Mouse (Mus musculus) liver, embryonic 11.5 days (tissue): ENCODE data around the gene Esrrg. TPM values are rescaled to one million over a fixed set of nuclear protein-coding genes. Genes with fewer than 3 reads are reported as not detected.

Experiments used
- ATAC-seq: fragments of 200-750 bp; cut with Nextera tagmentation; replicated peaks from 2 replicates; pipeline ENCODE4 v1.8.0; 2017; ENCODE audit warnings: moderate number of reproducible peaks, mild to moderate bottlenecking, moderate TSS enrichment, moderate library complexity; ENCODE audit not compliant: low FRiP score
- DNase-seq: peaks from one replicate; pipeline ENCODE4 v3.0.0-alpha.2; 2017; ENCODE audit warnings: low spot score
- H3K27ac ChIP-seq: fragments of 300-500 bp; sonication (generic); 2 replicates; pipeline ENCODE4 v1.5.1; 2014; ENCODE audit warnings: mild to moderate bottlenecking, low read depth, low read length, control low read depth
- H3K27me3 ChIP-seq: fragments of 300-500 bp; sonication (generic); replicated peaks from 2 replicates; pipeline ENCODE4 v1.6.1; 2014; ENCODE audit warnings: low read length, mixed read lengths; ENCODE audit not compliant: control insufficient read depth, insufficient read depth
- H3K36me3 ChIP-seq: fragments of 300-500 bp; sonication (generic); 2 replicates; pipeline ENCODE4 v1.6.1; 2014; ENCODE audit warnings: mild to moderate bottlenecking, low read length, moderate library complexity, mixed read lengths; ENCODE audit not compliant: control insufficient read depth, insufficient read depth
- H3K4me1 ChIP-seq: fragments of 300-500 bp; sonication (generic); replicated peaks from 2 replicates; pipeline ENCODE4 v1.6.1; 2014; ENCODE audit warnings: low read length, mixed read lengths; ENCODE audit not compliant: control insufficient read depth, insufficient read depth
- H3K4me2 ChIP-seq: fragments of 300-500 bp; sonication (generic); 2 replicates; pipeline ENCODE4 v1.6.1; 2014; ENCODE audit warnings: mild to moderate bottlenecking, control low read depth, moderate library complexity
- H3K4me3 ChIP-seq: fragments of 300-500 bp; sonication (generic); 2 replicates; pipeline ENCODE4 v1.5.1; 2014; ENCODE audit warnings: low read depth, low read length, control low read depth
- H3K9ac ChIP-seq: fragments of 300-500 bp; sonication (generic); 2 replicates; pipeline ENCODE4 v1.6.1; 2014; ENCODE audit warnings: low read depth, low read length, control low read depth
- H3K9me3 ChIP-seq: fragments of 300-500 bp; sonication (generic); 2 replicates; pipeline ENCODE4 v1.6.1; 2016; ENCODE audit warnings: low read length, inconsistent platforms, mixed read lengths; ENCODE audit not compliant: control insufficient read depth
- WGBS: fragments of 180-500 bp; shearing (Covaris S2); extraction: QIAGEN DNeasy Blood & Tissue Kit; methylation state at CpG from one replicate; pipeline ENCODE4 v1.1.7; 2014; 5-methylcytosine and 5-hydroxymethylcytosine counted together
- polyA plus RNA-seq: library from polyadenylated mRNA; unstranded; fragments of >200 nt; fragmentation: Nextera tagmentation; extraction: Ambion mirVana; gene quantifications from 2 replicates; pipeline ENCODE4 v1.2.1, GENCODE M21; 2014

Gene Esrrg
- polyA plus RNA-seq, 1 experiment from 2014 or later, result 0.95 TPM

GRCm38 (mm10) chr1:187872208-187872607, 263.6 kb downstream of the Esrrg start:
- Histone ChIP-seq H3K9ac (no peak overlapping the region), H3K4me3 (no peak overlapping the region), H3K36me3 (no peaks in the 10 kb centered on the region), H3K27ac (no peak overlapping the region), H3K9me3 (no peaks in the 10 kb centered on the region), H3K4me2 (no peak overlapping the region), H3K27me3 (no peaks in the 10 kb centered on the region), H3K4me1 (no peaks in the 10 kb centered on the region)
- ATAC-seq (no peak), DNase-seq (no peak)
- 46% methylated on average over 8 of the region's 8 CpGs for WGBS

- Histone ChIP-seq H3K4me3 (no peak overlapping the region), H3K4me2 (no peak overlapping the region), H3K27ac (no peak overlapping the region), H3K36me3 (no peaks in the 10 kb centered on the region), H3K27me3 (no peaks in the 10 kb centered on the region), H3K4me1 (no peaks in the 10 kb centered on the region), H3K9me3 (no peaks in the 10 kb centered on the region), H3K9ac (no peak overlapping the region)
- ATAC-seq, result no peak
- no peak for DNase-seq
- WGBS, result 48% methylated on average over 6 of the region's 6 CpGs
Observed at GRCm38 (mm10) chr1:187872744-187873143, 264.2 kb downstream of the Esrrg start.

GRCm38 (mm10) chr1:187873770-187874169, 265.2 kb downstream of the Esrrg start:
- ATAC-seq (no peak), DNase-seq (no peak)
- Histone ChIP-seq H3K36me3 (no peaks in the 10 kb centered on the region), H3K9me3 (no peaks in the 10 kb centered on the region), H3K4me2 (no peak overlapping the region), H3K27ac (no peak overlapping the region), H3K27me3 (no peaks in the 10 kb centered on the region), H3K9ac (no peak overlapping the region), H3K4me1 (no peaks in the 10 kb centered on the region), H3K4me3 (no peak overlapping the region)
- 66% methylated on average over 2 of the region's 2 CpGs for WGBS

- WGBS, result 92% methylated on average over 6 of the region's 6 CpGs
- no peak overlapping the region for H3K4me3 ChIP-seq
- no peak for ATAC-seq
- no peaks in the 10 kb centered on the region for H3K9me3 ChIP-seq
- H3K36me3 ChIP-seq, result no peaks in the 10 kb centered on the region
- no peak overlapping the region for H3K4me2 ChIP-seq
- no peaks in the 10 kb centered on the region; the same call in 1 of the 2 replicates for H3K4me1 ChIP-seq
- no peaks in the 10 kb centered on the region for H3K27me3 ChIP-seq
- no peak overlapping the region for H3K9ac ChIP-seq
- no peak overlapping the region for H3K27ac ChIP-seq
- no peak for DNase-seq
Observed at GRCm38 (mm10) chr1:187887270-187887669, 278.7 kb downstream of the Esrrg start.

GRCm38 (mm10) chr1:187888142-187888541, 279.6 kb downstream of the Esrrg start:
- no peak overlapping the region for H3K27ac ChIP-seq
- H3K4me3 ChIP-seq, result no peak overlapping the region
- DNase-seq (no peak), ATAC-seq (no peak)
- H3K9ac ChIP-seq, result no peak overlapping the region
- no peak overlapping the region for H3K4me2 ChIP-seq
- H3K4me1 ChIP-seq, result no peaks in the 10 kb centered on the region; the same call in 1 of the 2 replicates
- no peaks in the 10 kb centered on the region for H3K36me3 ChIP-seq
- H3K9me3 ChIP-seq, result no peaks in the 10 kb centered on the region
- no peaks in the 10 kb centered on the region for H3K27me3 ChIP-seq
- WGBS, result 72% methylated on average over 8 of the region's 8 CpGs

- no peak overlapping the region for H3K27ac ChIP-seq
- H3K27me3 ChIP-seq, result no peaks in the 10 kb centered on the region
- H3K9ac ChIP-seq, result no peak overlapping the region
- no peak overlapping the region for H3K4me2 ChIP-seq
- no peaks in the 10 kb centered on the region for H3K36me3 ChIP-seq
- H3K4me1 ChIP-seq, result no peaks in the 10 kb centered on the region; the same call in 1 of the 2 replicates
- no peak overlapping the region for H3K4me3 ChIP-seq
- WGBS, result 74% methylated on average over 4 of the region's 4 CpGs
- DNase-seq, result no peak
- H3K9me3 ChIP-seq, result no peaks in the 10 kb centered on the region
- no peak; the same call in 1 of the 2 replicates for ATAC-seq
Observed at GRCm38 (mm10) chr1:187889096-187889495, 280.5 kb downstream of the Esrrg start.

GRCm38 (mm10) chr1:187891262-187891661, 282.7 kb downstream of the Esrrg start:
- no peaks in the 10 kb centered on the region; the same call in 1 of the 2 replicates for H3K4me1 ChIP-seq
- H3K27me3 ChIP-seq, result no peaks in the 10 kb centered on the region
- H3K9ac ChIP-seq, result no peak overlapping the region
- DNase-seq (no peak), ATAC-seq (no peak)
- H3K27ac ChIP-seq, result no peak overlapping the region
- H3K4me2 ChIP-seq, result no peak overlapping the region
- H3K9me3 ChIP-seq, result no peaks in the 10 kb centered on the region
- WGBS, result 58% methylated on average over 9 of the region's 9 CpGs
- H3K4me3 ChIP-seq, result no peak overlapping the region
- H3K36me3 ChIP-seq, result no peaks in the 10 kb centered on the region

- no peak overlapping the region for H3K27ac ChIP-seq
- H3K9me3 ChIP-seq, result no peaks in the 10 kb centered on the region
- no peak for DNase-seq
- no peak overlapping the region for H3K4me2 ChIP-seq
- no peaks in the 10 kb centered on the region for H3K4me1 ChIP-seq
- H3K4me3 ChIP-seq, result no peak overlapping the region
- WGBS, result 62% methylated on average over 1 of the region's 1 CpGs
- no peak overlapping the region for H3K9ac ChIP-seq
- H3K36me3 ChIP-seq, result no peaks in the 10 kb centered on the region
- no peak for ATAC-seq
- H3K27me3 ChIP-seq, result no peaks in the 10 kb centered on the region
Observed at GRCm38 (mm10) chr1:187895459-187895858, 286.9 kb downstream of the Esrrg start.

GRCm38 (mm10) chr1:187896291-187896690, 287.7 kb downstream of the Esrrg start:
- Histone ChIP-seq H3K36me3 (no peaks in the 10 kb centered on the region), H3K4me3 (no peak overlapping the region), H3K9me3 (no peaks in the 10 kb centered on the region), H3K27ac (no peak overlapping the region), H3K4me2 (no peak overlapping the region), H3K9ac (no peak overlapping the region), H3K4me1 (no peaks in the 10 kb centered on the region), H3K27me3 (no peaks in the 10 kb centered on the region)
- ATAC-seq (no peak), DNase-seq (no peak)
- 84% methylated on average over 3 of the region's 3 CpGs for WGBS
